Mouse (Mus musculus): ENCODE measurements around the gene Zfyve1.

DNA sequence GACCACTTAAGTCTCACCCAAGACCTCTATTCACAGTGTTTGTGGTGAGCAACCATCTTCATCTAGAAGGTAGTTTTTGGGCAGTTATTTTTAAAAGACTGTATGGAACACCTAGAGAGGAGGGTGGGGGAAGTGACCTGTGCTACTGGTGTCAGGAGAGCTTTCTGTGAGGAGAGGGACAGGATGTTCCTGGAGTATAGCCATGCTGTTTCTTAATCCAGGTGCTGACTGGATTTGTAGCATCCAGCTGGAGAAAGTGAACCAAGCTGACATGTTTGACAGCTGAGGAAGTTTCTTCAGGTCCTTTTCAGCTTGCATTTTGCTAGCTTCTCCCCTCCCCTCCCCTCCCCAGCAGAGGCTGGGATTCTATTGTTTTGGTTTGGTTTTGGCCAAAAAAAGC is 52.2 kb downstream of the Zfyve1 start:
- TF ChIP-seq CTCF (IDR thresholded peaks at IDR 0.05 in 2 of 3, conservative IDR thresholded peaks at IDR 0.05 in 1 of 3; ENCODE audit: control insufficient read depth in 1 of 3, insufficient read depth in 1 of 3, low read depth in 2 of 3, low read length in 3 of 3, poor library complexity in 1 of 3, severe bottlenecking in 1 of 3) (no peak), EP300 (IDR thresholded peaks at IDR 0.05; ENCODE audit: low read depth in 1 of 2, low read length in 2 of 2) (no peak), CHD2 (IDR thresholded peaks at IDR 0.05; ENCODE audit: low read length) (no peak), JUND (IDR thresholded peaks at IDR 0.05; ENCODE audit: low read depth, low read length) (no peak)
